Mouse (Mus musculus): ENCODE results near the gene Olfr385.
"Not testable (repeated sequence)": the region's sequence is repeated elsewhere in the genome, so short reads cannot be mapped to it uniquely, and the experiment has no call there.

Olfr385 gene

DNA sequence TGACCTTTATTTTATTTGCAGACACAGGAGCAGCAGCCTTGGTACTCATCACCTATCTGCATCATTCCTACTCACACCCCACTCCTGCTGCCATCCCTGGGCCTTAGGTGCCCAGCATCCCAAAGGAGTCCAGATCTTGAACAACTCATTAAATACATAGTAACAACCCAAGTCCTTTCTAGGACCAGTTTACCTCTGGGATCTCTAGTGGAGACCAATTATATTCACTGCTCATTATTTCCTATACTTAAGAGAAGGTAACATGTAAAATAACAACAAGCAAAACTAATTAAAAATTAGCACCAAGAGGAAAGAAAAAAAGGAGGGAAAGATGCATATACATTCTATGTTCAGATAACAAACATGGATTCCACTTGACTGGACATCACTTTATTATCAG, at the start of gene Olfr385:
TSS of gene Olfr385 (minus strand) at position 101 of the 400 bp plus-strand sequence.
- DNase-seq: no peak

DNA sequence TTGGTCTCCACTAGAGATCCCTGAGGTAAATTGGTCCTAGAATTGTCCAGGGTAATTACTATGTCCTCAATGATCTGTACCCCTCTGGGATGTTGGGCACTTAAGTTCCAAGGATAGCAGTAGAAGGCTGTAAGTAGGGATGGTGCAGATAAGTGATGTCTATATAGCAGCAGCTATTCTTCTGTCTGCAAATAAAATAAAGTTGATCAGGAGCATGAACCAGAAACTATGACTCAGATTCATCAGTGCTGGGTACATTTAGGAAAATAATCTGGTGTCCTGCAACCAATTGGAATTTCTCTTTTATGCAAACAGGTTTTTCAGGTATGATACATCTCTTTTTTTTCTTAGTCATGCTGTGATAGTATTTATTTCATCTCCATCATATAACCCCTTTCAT, 5.5 kb upstream of the Olfr385 start, which contains the start of gene Olfr384:
TSS of gene Olfr384 (plus strand) at position 301 of the 400 bp plus-strand sequence.
- DNase-seq: no peak

DNA sequence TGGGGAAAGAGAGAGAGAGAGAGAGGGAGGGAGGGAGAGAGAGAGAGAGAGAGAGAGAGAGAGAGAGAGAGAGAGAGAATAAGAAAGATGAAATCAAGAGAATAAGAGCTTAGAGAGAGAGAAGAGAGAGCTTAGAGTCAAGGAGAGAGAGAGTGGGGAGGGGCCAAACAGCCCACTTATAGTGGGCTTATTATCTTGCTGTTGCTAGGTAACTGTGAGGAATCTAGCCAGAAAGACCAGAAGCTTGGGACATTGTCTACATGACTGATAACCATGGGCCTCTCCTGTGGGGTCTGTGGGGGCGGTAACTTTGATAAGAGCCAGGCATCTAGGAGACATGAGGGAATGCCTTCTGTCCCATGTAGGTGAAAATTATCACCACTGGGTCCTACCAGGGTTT, 9.6 kb downstream of the Olfr385 start:
- DNase-seq: not testable (repeated sequence)

DNA sequence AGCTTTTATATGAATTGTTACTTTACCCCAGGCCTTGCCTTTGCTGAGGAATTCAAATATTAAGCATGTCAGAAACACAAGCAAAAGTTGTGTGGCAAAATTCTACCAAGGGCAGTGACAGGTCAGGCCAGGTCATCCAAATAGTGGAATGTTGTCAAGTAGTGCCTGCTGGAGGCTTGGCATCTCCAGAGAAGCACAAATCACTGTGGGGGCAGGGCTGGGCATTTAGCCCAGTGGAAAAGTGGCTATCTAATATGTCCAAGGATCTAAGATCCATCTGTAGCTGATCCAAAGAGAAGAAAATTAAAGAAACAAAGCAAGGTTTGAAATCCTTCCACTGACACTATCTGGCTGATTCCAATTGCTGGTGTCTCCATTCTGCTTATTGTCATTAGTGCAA, 12.9 kb downstream of the Olfr385 start:
- no peak for DNase-seq
